Mouse (Mus musculus): ENCODE measurements around the gene Lst1.

Gene Lst1

DNA sequence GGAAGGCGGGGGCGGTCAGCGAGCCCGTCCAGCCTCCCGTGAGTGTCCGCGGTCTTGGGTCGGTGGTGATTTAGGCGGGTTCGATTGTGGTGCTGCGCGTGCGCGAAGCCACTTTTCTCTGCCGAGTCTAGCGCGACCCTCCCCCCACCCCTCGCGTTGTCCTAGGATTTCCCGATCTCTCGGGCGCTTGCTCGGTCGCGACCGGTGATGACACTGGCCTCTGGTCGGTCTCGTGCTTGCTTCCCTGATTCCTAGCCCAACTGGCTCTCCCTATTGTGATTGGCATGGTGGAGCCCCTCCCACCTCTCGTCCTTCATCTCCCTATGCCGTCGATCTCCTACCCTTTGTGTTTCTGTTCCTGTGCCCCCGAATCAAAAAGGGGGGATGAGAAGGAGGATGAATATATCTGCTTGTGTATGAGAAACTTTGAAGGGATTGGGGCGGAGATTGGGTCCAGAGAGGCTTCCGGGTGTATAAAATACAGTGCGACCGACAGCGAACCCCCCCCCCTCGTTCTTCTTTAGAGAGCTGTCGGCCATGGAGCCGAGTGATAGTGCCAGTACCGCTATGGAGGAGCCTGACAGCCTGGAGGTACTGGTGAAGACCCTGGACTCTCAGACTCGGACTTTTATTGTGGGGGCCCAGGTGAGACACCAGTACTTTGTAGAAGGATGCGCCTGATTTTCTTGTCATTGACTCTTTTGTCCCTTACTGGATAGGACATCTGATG lies 52.5 kb downstream of the Lst1 start:
- CTCF ChIA-PET = interaction anchor here (0.6 to 0.7 kb wide), 2 partner anchors 136 to 179 kb away, joined by 4 read pairs; no protein-coding TSS in a partner anchor

Measured in spleen, embryonic (tissue).